8 mouse cellular contexts compared by ENCODE assay signal in the genomic region with DNA sequence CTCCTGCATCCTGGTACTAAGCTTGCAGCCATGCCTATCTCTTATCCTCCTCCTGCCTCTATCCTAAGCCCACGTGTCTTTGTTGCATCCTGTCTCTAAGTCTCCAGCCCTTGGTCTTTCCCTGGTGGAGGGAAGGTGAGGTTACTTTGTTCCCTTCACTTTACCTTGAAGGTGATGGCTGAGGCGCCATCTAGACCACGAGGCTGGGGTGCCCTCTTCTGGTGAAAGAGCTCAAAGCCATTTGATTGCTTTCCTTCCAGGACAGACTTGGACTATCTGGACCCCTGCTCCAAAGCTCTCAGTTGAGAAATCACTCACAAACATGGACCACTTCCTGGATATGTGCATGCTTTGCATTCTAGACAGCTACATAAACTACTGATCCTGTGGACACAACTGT. TPM values are rescaled to one million over a fixed set of nuclear protein-coding genes. Genes with fewer than 3 reads are reported as not detected.
DNase-seq lines count a peak whose midpoint lies in the region; ATAC-seq and TF ChIP-seq lines count a peak whose summit lies in the region.

No protein-coding gene starts in this region.

- no peaks in the 10 kb centered on the region for H3K27me3 ChIP-seq in forebrain, embryonic 12.5 days
- no peaks in the 10 kb centered on the region for H3K27me3 ChIP-seq in forebrain, embryonic 16.5 days (replicated peaks; ENCODE audit: control insufficient read depth, insufficient read depth, low read length)
- no peaks in the 10 kb centered on the region for H3K27me3 ChIP-seq in midbrain, embryonic 13.5 days
- H3K27me3 ChIP-seq in thymus, adult 2 months (ENCODE audit: control insufficient read depth, insufficient read depth, low read length) = no peaks in the 10 kb centered on the region

- no peak overlapping the region for H3K9ac ChIP-seq in forebrain, embryonic 12.5 days
- no peak overlapping the region for H3K9ac ChIP-seq in forebrain, embryonic 16.5 days (replicated peaks; ENCODE audit: low read depth, low read length)
- H3K9ac ChIP-seq in midbrain, embryonic 13.5 days (replicated peaks) = no peak overlapping the region

- no peak overlapping the region for H3K4me3 ChIP-seq in forebrain, embryonic 12.5 days (replicated peaks)
- H3K4me3 ChIP-seq in forebrain, embryonic 16.5 days (replicated peaks; ENCODE audit: low read length) = no peak overlapping the region
- H3K4me3 ChIP-seq in midbrain, embryonic 13.5 days (replicated peaks) = no peak overlapping the region
- H3K4me3 ChIP-seq in thymus, adult 2 months (ENCODE audit: control insufficient read depth, insufficient read depth, low read length) = no peak overlapping the region

- no peak for TF ChIP-seq POLR2A in thymus, adult 2 months (IDR thresholded peaks at IDR 0.05; ENCODE audit: control insufficient read depth, extremely low read depth, insufficient read depth, low read length, poor library complexity)

- 0% methylated on average over 3 of the region's 3 CpGs for WGBS in forebrain, embryonic 12.5 days
- WGBS in forebrain, embryonic 16.5 days = 2% methylated on average over 3 of the region's 3 CpGs
- WGBS in midbrain, embryonic 13.5 days = 3% methylated on average over 3 of the region's 3 CpGs
- 5% methylated on average over 3 of the region's 3 CpGs for WGBS in thymus, adult 2 months

- no peaks in the 10 kb centered on the region for H3K36me3 ChIP-seq in forebrain, embryonic 12.5 days (replicated peaks)
- no peaks in the 10 kb centered on the region for H3K36me3 ChIP-seq in forebrain, embryonic 16.5 days (ENCODE audit: control insufficient read depth, insufficient read depth)
- H3K36me3 ChIP-seq in midbrain, embryonic 13.5 days = no peaks in the 10 kb centered on the region
- H3K36me3 ChIP-seq in thymus, adult 2 months (ENCODE audit: control insufficient read depth, insufficient read depth, low read length) = no peaks in the 10 kb centered on the region

- H3K9me3 ChIP-seq in forebrain, embryonic 12.5 days = no peaks in the 10 kb centered on the region
- H3K9me3 ChIP-seq in forebrain, embryonic 16.5 days (ENCODE audit: control insufficient read depth, low read length) = no peaks in the 10 kb centered on the region
- H3K9me3 ChIP-seq in midbrain, embryonic 13.5 days = no peaks in the 10 kb centered on the region

- TF ChIP-seq CTCF in thymus, adult 2 months (IDR thresholded peaks at IDR 0.05; ENCODE audit: borderline replicate concordance, control insufficient read depth, extremely low read depth, insufficient read depth, low read length, poor library complexity) = peak; percentile 30; the same call in 1 of the 2 replicates

- no peak overlapping the region for H3K27ac ChIP-seq in forebrain, embryonic 12.5 days
- no peak overlapping the region for H3K27ac ChIP-seq in forebrain, embryonic 16.5 days (ENCODE audit: low read length)
- H3K27ac ChIP-seq in midbrain, embryonic 13.5 days = no peak overlapping the region
- no peak overlapping the region for H3K27ac ChIP-seq in thymus, adult 2 months (ENCODE audit: control insufficient read depth, insufficient read depth, low read length)

- 0 out of 2 replicates have a peak, but pooled peaks have one; percentile 36 for ATAC-seq in forebrain, embryonic 12.5 days (ENCODE audit: low FRiP score)
- ATAC-seq in forebrain, embryonic 16.5 days = no peak
- peak; percentile 45; the same call in 1 of the 2 replicates for ATAC-seq in midbrain, embryonic 13.5 days

- H3K4me1 ChIP-seq in forebrain, embryonic 12.5 days = no peaks in the 10 kb centered on the region
- no peaks in the 10 kb centered on the region for H3K4me1 ChIP-seq in forebrain, embryonic 16.5 days (replicated peaks; ENCODE audit: control insufficient read depth, insufficient read depth, low read length)
- no peaks in the 10 kb centered on the region for H3K4me1 ChIP-seq in midbrain, embryonic 13.5 days (replicated peaks)
- H3K4me1 ChIP-seq in thymus, adult 2 months (replicated peaks; ENCODE audit: control insufficient read depth, insufficient read depth, low read length) = no peaks in the 10 kb centered on the region

- peak; percentile 52 for DNase-seq in CD4-positive helper T cell, adult 2 months (ENCODE audit: low read depth, low spot score)
- peak; percentile 81 for DNase-seq in adrenal gland, postnatal 14 days
- DNase-seq in gastrocnemius, postnatal 14 days = peak; percentile 45
- peak; percentile 81 for DNase-seq in kidney, postnatal 14 days
- peak; percentile 71 for DNase-seq in thymus, adult 2 months

- no peak overlapping the region for H3K4me2 ChIP-seq in forebrain, embryonic 12.5 days
- H3K4me2 ChIP-seq in forebrain, embryonic 16.5 days (ENCODE audit: low read length) = no peak overlapping the region
- no peak overlapping the region for H3K4me2 ChIP-seq in midbrain, embryonic 13.5 days (replicated peaks)

- intact Hi-C loops in gastrocnemius, postnatal 14 days (cut with DNase I; ENCODE audit: low total_unique reads) = no loop called here

RNA-seq across cellular contexts. Expression of a gene that starts 3.6 kb away (rescaled TPM):
- 247 and 249 TPM in 2 replicates for polyA plus RNA-seq in forebrain, embryonic 12.5 days (2016; fragmentation: Nextera tagmentation; extraction: Ambion mirVana)
- 345 and 364 TPM in 2 replicates for polyA plus RNA-seq in forebrain, embryonic 16.5 days (2015; fragmentation: Nextera tagmentation; extraction: Ambion mirVana)
- 133 and 148 TPM in 2 replicates for total RNA-seq in adrenal gland, postnatal 14 days (2021)
- total RNA-seq in gastrocnemius, postnatal 14 days (2021) = 100 to 1,000 TPM; 258 to 262 TPM
- polyA plus RNA-seq in midbrain, embryonic 13.5 days (2015; fragmentation: Nextera tagmentation; extraction: Ambion mirVana) = 333 and 366 TPM in 2 replicates
- polyA plus RNA-seq in thymus, adult 2 months (2012; rRNA removed) = 58.6 and 68.1 TPM in 2 replicates

RNA-seq across cellular contexts. Expression of a gene that starts 34.7 kb away (rescaled TPM):
- 9.9 and 10.5 TPM in 2 replicates for polyA plus RNA-seq in forebrain, embryonic 12.5 days (2016; fragmentation: Nextera tagmentation; extraction: Ambion mirVana)
- 3.2 and 3.4 TPM in 2 replicates for polyA plus RNA-seq in forebrain, embryonic 16.5 days (2015; fragmentation: Nextera tagmentation; extraction: Ambion mirVana)
- 61.0 and 61.5 TPM in 2 replicates for total RNA-seq in adrenal gland, postnatal 14 days (2021)
- 1 to 10 TPM; 2.2 to 2.6 TPM for total RNA-seq in gastrocnemius, postnatal 14 days (2021)
- 4.5 and 4.9 TPM in 2 replicates for polyA plus RNA-seq in midbrain, embryonic 13.5 days (2015; fragmentation: Nextera tagmentation; extraction: Ambion mirVana)
- polyA plus RNA-seq in thymus, adult 2 months (2012; rRNA removed) = 10.5 and 11.5 TPM in 2 replicates
